Mouse (Mus musculus) embryonic facial prominence, embryonic 12.5 days (tissue): ENCODE measurements around the gene Ikzf3. TPM values are rescaled to one million over a fixed set of nuclear protein-coding genes. Genes with fewer than 3 reads are reported as not detected.

ENCODE experiments used
- ATAC-seq: fragments of 200-750 bp; cut with Nextera tagmentation; 2 replicates; pipeline ENCODE4 v1.8.0; 2017; ENCODE audit not compliant: insufficient number of reproducible peaks, insufficient read depth, low FRiP score, low TSS enrichment
- H3K27ac ChIP-seq: fragments of 300-500 bp; sonication (generic); 2 replicates; pipeline ENCODE4 v1.5.1; 2016; ENCODE audit warnings: mild to moderate bottlenecking
- H3K27me3 ChIP-seq: fragments of 300-500 bp; sonication (generic); 2 replicates; pipeline ENCODE4 v1.6.1; 2016; ENCODE audit warnings: mild to moderate bottlenecking, moderate library complexity
- H3K36me3 ChIP-seq: fragments of 300-500 bp; sonication (generic); 2 replicates; pipeline ENCODE4 v1.6.1; 2016; ENCODE audit warnings: mild to moderate bottlenecking
- H3K4me1 ChIP-seq: fragments of 300-500 bp; sonication (generic); 2 replicates; pipeline ENCODE4 v1.6.1; 2016
- H3K4me2 ChIP-seq: fragments of 300-500 bp; sonication (generic); replicated peaks from 2 replicates; pipeline ENCODE4 v1.6.1; 2016; ENCODE audit warnings: mild to moderate bottlenecking, moderate library complexity
- H3K4me3 ChIP-seq: fragments of 300-500 bp; sonication (generic); 2 replicates; pipeline ENCODE4 v1.5.1; 2016; ENCODE audit warnings: mild to moderate bottlenecking
- H3K9ac ChIP-seq: fragments of 300-500 bp; sonication (generic); 2 replicates; pipeline ENCODE4 v1.6.1; 2016; ENCODE audit warnings: mild to moderate bottlenecking, moderate library complexity
- H3K9me3 ChIP-seq: fragments of 300-500 bp; sonication (generic); 2 replicates; pipeline ENCODE4 v1.6.1; 2016; ENCODE audit warnings: mild to moderate bottlenecking, moderate library complexity
- WGBS: fragments of 180-500 bp; shearing (Covaris S2); methylation state at CpG from one replicate; pipeline ENCODE4 v1.1.7; 2016; 5-methylcytosine and 5-hydroxymethylcytosine counted together
- polyA plus RNA-seq: library from polyadenylated mRNA; unstranded; fragments of >200 nt; fragmentation: Nextera tagmentation; extraction: Ambion mirVana; gene quantifications from 2 replicates; pipeline ENCODE4 v1.2.1, GENCODE M21; 2016

Ikzf3 gene
- polyA plus RNA-seq, 1 experiment from 2014 or later: 0.47 TPM

DNA sequence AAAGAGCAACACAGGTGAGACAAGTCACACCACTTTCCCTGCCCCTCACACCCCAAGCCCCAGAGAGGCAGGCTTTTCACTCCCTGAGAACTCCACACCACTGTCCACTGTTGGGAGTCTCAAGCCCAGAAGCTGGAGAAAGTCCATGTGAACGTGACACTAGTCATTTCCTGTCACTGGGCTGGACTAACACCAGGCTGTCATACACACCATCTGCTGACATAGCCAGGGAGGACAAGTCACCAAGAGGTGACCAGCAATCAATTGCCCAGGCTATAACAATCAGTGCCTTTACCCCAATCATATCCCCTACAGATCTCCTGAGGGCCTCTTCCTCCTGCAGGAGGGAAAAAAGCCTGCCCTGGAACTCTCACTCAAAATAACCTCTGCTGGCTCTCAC, 38.3 kb upstream of the Ikzf3 start:
- Histone ChIP-seq H3K9ac (no peak overlapping the region), H3K9me3 (no peaks in the 10 kb centered on the region), H3K27me3 (no peaks in the 10 kb centered on the region), H3K4me2 (no peak overlapping the region), H3K27ac (no peak overlapping the region), H3K4me1 (peaks cover 32% of the 10 kb centered on the region), H3K4me3 (no peak overlapping the region), H3K36me3 (peaks cover 31% of the 10 kb centered on the region)
- ATAC-seq: no peak
- WGBS: 48% methylated on average over 1 of the region's 1 CpGs

DNA sequence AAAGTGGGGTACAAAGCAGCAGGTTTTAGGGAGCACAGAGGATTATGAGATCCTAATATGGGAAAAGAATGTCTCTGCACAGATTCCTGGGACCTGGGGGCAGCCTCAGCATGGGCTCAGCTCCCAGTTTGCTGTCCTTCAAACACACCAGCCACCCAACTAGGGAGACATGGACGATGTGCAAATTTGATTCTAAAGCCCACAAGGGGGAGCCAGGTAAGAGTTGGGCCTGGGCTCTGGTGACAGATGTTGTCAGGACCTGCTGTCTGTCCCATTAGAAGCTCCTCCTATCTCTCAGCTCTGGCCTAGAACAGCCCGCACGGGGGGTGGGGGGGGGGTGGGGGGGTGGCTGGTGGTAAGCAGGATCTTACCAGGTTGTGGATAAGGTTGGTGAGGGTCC, 37.7 kb upstream of the Ikzf3 start:
- no peak overlapping the region for H3K9ac ChIP-seq

DNA sequence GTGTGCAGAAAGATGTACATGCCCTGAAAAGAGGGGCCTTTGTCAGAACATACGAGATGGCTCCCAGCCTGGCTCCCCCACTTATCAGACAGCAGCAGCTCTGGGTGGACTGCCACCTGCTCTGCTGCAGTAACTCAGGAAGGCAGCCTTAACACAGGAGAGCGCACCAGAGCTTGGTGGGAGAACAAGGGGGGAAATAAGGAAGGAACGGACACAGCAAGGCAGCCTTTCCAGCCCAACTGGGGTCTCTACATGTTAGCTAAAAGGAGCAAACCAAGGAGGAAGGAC, 37.4 kb upstream of the Ikzf3 start:
- 91% methylated on average over 3 of the region's 3 CpGs for WGBS
- Histone ChIP-seq H3K9ac (no peak overlapping the region), H3K9me3 (no peaks in the 10 kb centered on the region), H3K4me3 (no peak overlapping the region), H3K36me3 (peaks cover 31% of the 10 kb centered on the region), H3K4me2 (no peak overlapping the region), H3K4me1 (peaks cover 25% of the 10 kb centered on the region), H3K27ac (no peak overlapping the region), H3K27me3 (no peaks in the 10 kb centered on the region)
- ATAC-seq: no peak

More for the DNA sequence above, 37.7 kb upstream of the Ikzf3 start:
- Histone ChIP-seq H3K36me3 (peaks cover 31% of the 10 kb centered on the region), H3K4me2 (no peak overlapping the region), H3K27ac (no peak overlapping the region), H3K4me3 (no peak overlapping the region), H3K9me3 (no peaks in the 10 kb centered on the region), H3K4me1 (peaks cover 29% of the 10 kb centered on the region), H3K27me3 (no peaks in the 10 kb centered on the region)
- WGBS: 36% methylated on average over 3 of the region's 3 CpGs
- no peak for ATAC-seq

DNA sequence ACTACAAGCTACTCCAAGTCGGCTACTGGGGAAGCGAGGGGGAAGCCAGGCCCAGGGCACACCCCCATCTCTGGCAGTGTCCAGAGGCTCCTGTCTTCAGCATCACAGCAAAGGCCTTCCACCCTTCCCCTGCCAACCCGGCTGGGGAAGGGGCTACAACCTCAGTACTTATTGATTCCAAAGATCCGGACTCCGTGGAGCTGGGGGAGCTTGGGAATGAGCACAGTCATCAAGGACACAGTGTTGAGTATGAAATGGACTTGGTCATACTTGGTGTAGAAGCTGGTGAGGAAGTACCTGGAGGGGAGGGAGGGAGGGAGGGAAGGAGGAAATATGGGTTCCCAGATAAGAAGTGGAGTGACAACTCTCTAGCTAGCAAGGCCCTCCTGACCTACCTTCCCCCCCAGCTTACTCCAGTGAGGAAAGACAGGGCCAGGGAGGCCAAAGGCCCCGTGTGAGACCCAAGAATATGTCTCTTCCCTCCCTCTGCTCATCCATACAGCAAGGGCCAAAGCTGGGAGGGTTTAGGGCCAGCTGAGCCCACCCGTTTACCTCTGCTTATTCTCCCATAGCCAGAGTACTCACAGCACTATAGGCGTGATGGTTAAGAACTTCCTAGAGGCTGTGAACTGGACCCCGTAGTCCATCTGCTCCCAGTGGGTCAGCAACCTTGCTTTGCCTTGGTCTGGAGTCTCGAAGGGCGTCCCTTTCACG, 36.9 kb upstream of the Ikzf3 start:
- no peak overlapping the region for H3K4me2 ChIP-seq
- 88% methylated on average over 12 of the region's 12 CpGs for WGBS
- H3K4me1 ChIP-seq: peaks cover 20% of the 10 kb centered on the region
- H3K27ac ChIP-seq: no peak overlapping the region
- H3K4me3 ChIP-seq: no peak overlapping the region
- H3K27me3 ChIP-seq: no peaks in the 10 kb centered on the region
- H3K9me3 ChIP-seq: no peaks in the 10 kb centered on the region
- peaks cover 31% of the 10 kb centered on the region for H3K36me3 ChIP-seq
- no peak overlapping the region for H3K9ac ChIP-seq
- ATAC-seq: no peak

DNA sequence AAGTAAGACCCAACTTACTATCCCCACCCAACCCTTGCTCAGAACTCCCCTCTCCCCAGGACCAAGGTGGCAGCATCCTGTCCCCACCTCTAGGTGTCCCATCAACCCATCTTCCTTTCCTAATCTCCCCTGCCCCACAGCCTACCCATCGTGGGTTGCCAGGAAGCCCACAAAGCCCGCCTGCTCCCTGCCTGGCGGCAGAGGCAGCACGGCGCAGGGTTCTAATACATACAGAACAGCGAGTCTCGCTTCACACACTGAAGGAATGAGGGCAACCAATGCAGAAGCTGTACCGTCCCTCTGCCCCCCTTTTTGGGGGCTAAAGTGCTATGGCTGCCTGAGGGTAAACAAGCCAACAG, 36.2 kb upstream of the Ikzf3 start:
- no peak for ATAC-seq
- no peaks in the 10 kb centered on the region for H3K9me3 ChIP-seq
- no peak overlapping the region for H3K4me3 ChIP-seq
- H3K9ac ChIP-seq: no peak overlapping the region
- H3K27me3 ChIP-seq: no peaks in the 10 kb centered on the region
- H3K27ac ChIP-seq: no peak overlapping the region
- peaks cover 31% of the 10 kb centered on the region for H3K36me3 ChIP-seq
- H3K4me1 ChIP-seq: peaks cover 17% of the 10 kb centered on the region
- WGBS: 79% methylated on average over 8 of the region's 8 CpGs
- H3K4me2 ChIP-seq: no peak overlapping the region

DNA sequence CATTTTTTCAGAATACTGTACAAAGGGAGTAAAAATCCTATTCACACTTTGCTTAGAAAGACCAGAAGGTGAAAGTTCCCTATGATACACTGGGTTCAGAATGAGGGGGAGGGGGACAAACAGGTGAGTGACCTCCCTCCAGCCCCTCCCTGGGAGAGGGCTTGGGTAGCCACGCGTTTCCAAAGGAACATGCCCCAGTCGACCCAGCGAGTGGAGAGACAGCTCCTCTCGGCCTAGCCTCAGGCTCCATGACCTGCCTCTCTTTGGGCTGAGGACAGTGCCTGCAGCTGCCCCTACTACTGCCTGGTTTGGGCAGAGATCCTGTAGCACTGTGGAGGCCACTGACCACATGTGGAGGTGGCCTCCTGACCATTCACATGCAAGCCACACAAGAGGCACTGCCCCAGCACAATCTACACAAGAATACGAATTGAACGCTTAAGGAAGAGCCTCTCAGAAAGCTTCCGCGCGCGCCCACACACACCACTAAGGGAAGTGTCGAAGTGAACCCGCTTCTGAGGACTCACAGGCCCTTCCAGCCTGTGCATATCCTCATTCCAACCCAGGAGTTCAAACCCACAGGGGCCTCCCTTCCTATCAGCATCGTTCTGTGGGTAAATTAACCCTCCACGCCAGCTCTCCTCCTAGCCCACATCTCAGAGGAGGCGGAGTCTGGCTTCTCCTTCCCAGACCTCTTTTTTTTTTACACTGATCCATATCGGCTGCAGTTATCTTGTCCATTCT, 35.6 kb upstream of the Ikzf3 start:
- no peak for ATAC-seq
- H3K4me2 ChIP-seq: no peak overlapping the region
- H3K4me3 ChIP-seq: no peak overlapping the region
- no peaks in the 10 kb centered on the region for H3K27me3 ChIP-seq
- H3K27ac ChIP-seq: no peak overlapping the region
- H3K9me3 ChIP-seq: no peaks in the 10 kb centered on the region
- peaks cover 31% of the 10 kb centered on the region for H3K36me3 ChIP-seq
- peaks cover 17% of the 10 kb centered on the region for H3K4me1 ChIP-seq
- WGBS: 70% methylated on average over 17 of the region's 17 CpGs
- H3K9ac ChIP-seq: no peak overlapping the region

DNA sequence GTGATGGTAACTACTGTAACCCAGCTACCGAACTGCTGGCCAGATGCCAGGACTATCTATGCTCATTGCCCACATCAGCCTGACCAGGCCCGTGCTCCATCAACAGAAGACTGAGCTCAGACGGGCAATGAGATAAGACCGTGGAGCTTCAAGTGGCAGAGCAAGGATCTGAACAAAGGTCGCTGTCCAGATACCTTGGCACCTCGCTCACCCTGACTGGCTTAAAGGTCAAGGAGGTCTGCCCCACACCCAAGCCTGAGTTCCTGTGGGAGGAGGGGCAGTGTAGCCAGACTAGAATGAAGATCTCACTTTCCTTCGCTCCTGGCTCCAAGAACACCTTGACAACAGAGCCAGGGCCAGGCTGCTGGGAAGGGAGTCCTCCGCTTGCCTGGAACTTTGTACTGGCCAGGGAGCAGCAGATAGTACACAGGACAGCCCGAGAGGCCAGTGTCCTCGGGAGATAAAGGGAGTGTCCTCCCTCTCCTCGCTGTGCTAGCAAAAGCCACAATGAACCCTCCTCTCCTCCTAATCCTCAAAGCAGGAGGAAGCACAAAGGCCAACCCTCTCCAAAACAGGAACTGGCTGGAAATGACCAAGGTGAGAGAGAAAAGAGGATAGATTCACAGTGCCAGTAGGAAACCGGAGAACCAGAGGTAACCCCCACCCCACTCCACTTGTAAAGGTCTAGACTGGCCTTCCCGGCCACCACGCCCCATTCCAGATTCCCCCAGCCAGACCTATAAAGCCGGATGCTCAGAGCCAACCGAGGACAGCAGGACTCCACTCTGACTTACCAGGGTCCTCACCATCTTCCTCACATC, 34.7 kb upstream of the Ikzf3 start:
- H3K27ac ChIP-seq: no peak overlapping the region
- 77% methylated on average over 16 of the region's 16 CpGs for WGBS
- no peak overlapping the region for H3K4me3 ChIP-seq

DNA sequence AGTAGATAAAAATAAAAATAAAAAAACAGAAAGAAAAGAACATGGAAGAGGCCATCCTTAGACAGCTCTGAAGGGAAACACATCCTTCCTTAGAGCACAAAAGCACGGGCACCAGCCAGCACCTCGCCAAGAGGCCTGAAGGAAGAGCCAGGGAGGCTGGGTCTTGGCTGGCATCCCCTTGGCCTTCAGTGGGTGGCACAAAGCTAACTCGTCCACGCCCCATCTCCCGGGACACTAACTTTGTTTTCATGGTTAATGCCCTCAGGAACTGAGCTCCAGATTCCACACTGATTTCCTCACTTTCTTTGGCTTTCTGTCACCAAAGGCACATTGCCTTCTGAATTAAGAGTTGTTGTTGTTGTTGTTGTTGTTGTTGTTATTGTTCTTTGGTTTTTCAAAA, 31.9 kb upstream of the Ikzf3 start:
- WGBS: 83% methylated on average over 5 of the region's 5 CpGs
- H3K27me3 ChIP-seq: no peaks in the 10 kb centered on the region
- no peak overlapping the region for H3K27ac ChIP-seq
- H3K4me2 ChIP-seq: no peak overlapping the region
- no peak for ATAC-seq
- no peaks in the 10 kb centered on the region for H3K4me1 ChIP-seq
- no peak overlapping the region for H3K9ac ChIP-seq
- peaks cover 22% of the 10 kb centered on the region for H3K36me3 ChIP-seq
- no peaks in the 10 kb centered on the region for H3K9me3 ChIP-seq
- H3K4me3 ChIP-seq: no peak overlapping the region

More for the DNA sequence above, 34.7 kb upstream of the Ikzf3 start:
- H3K4me2 ChIP-seq: no peak overlapping the region
- peaks cover 8% of the 10 kb centered on the region for H3K4me1 ChIP-seq
- peaks cover 31% of the 10 kb centered on the region for H3K36me3 ChIP-seq
- H3K9ac ChIP-seq: no peak overlapping the region
- H3K9me3 ChIP-seq: no peaks in the 10 kb centered on the region
- H3K27me3 ChIP-seq: no peaks in the 10 kb centered on the region
- no peak for ATAC-seq

DNA sequence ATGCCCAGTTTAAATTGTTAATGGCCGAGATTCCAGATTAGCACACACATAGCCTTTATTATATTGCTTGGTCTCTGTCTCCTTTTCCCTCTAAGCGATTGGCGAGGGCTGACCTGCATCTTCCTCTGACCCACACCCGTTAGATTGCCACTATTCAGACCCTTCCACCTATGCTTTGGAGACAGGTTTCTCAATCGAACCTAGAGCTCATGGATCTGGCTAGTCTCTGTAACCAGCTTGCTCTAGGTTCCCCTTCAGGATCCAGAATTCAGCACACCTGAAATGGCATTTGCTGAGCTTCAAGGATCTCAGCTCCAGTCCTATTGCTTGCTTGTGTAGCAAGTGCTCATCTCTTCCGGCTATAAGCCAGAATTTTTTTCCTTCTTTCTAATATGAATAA, 23.6 kb upstream of the Ikzf3 start:
- H3K4me1 ChIP-seq: no peaks in the 10 kb centered on the region
- no peak overlapping the region for H3K4me3 ChIP-seq
- ATAC-seq: no peak
- H3K36me3 ChIP-seq: no peaks in the 10 kb centered on the region
- no peak overlapping the region for H3K4me2 ChIP-seq
- no peaks in the 10 kb centered on the region for H3K9me3 ChIP-seq
- no peak overlapping the region for H3K9ac ChIP-seq
- no peak overlapping the region for H3K27ac ChIP-seq
- 78% methylated on average over 6 of the region's 6 CpGs for WGBS
- H3K27me3 ChIP-seq: no peaks in the 10 kb centered on the region

DNA sequence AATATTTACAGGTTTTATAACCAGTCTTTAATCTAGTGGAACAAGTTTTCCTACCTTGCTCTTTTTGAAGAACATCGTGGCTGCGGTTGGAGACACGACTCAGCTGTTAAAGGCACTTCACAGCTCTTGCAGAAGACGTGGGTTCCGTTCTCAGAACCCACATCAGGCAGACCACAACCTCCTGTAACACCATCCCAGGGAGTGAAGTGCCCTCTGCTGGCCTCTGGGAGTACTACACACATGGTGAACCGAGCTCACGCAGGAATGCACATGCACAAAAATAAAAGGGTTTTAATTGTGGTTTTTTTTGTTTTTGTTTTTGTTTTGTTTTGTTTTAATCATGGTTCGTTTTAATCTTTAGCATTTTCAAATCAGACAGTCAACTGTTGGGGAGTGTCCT, 22.5 kb upstream of the Ikzf3 start:
- no peak overlapping the region for H3K9ac ChIP-seq
- no peaks in the 10 kb centered on the region for H3K36me3 ChIP-seq
- H3K4me1 ChIP-seq: no peaks in the 10 kb centered on the region
- no peak overlapping the region for H3K4me3 ChIP-seq
- H3K27me3 ChIP-seq: no peaks in the 10 kb centered on the region
- no peak overlapping the region for H3K4me2 ChIP-seq
- WGBS: 85% methylated on average over 8 of the region's 8 CpGs
- ATAC-seq: no peak
- no peak overlapping the region for H3K27ac ChIP-seq
- no peaks in the 10 kb centered on the region for H3K9me3 ChIP-seq

DNA sequence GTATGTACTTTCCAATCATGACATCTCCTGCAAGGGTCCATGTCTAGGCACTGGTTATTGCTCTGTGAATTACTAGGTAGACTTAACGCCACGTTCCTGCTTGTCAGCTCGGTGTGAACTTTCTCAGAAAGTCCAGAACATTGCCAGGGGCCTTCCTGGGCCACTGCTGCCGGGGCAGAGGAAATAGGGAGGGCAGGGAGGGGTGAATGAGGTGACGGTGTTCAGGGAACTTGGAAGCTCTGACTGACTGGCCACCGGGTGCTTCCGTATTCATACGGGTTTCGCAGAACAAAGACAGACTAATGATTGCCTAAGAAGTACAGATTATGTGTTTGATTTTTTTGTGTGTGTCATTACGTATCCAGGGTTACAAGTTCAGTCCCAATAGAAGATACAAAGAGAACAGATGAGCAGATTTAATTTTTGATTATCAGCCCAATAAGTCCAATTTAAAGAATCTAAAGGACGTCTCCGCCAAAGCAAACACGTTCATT, 18.1 kb upstream of the Ikzf3 start:
- Histone ChIP-seq H3K4me2 (no peak overlapping the region), H3K9me3 (no peaks in the 10 kb centered on the region), H3K9ac (no peak overlapping the region), H3K27ac (no peak overlapping the region), H3K4me3 (no peak overlapping the region), H3K27me3 (no peaks in the 10 kb centered on the region), H3K4me1 (no peaks in the 10 kb centered on the region; the same call in 1 of the 2 replicates), H3K36me3 (no peaks in the 10 kb centered on the region)
- 63% methylated on average over 13 of the region's 13 CpGs for WGBS
- no peak for ATAC-seq

DNA sequence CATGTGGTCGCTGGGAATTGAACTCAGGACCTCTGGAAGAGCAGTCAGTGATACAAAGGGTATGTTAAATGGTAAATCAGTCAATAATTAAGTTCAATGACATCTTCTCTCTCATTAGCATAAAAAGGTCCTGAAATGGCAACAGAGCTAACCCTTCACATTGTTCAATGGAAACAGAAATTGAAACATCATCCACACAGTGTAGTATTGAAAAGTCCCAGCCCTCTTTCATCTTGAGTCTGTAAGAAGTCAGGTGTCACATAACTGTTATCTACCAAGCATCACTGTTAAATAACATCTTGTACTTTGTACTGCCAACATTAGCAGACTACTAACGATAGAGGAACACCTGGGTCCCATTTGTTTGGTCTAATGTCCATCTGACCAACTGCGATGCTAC, 17.2 kb upstream of the Ikzf3 start:
- H3K9me3 ChIP-seq: no peaks in the 10 kb centered on the region
- H3K4me2 ChIP-seq: no peak overlapping the region
- no peak for ATAC-seq
- no peaks in the 10 kb centered on the region for H3K36me3 ChIP-seq
- no peak overlapping the region for H3K27ac ChIP-seq
- no peaks in the 10 kb centered on the region; the same call in 1 of the 2 replicates for H3K4me1 ChIP-seq
- no peak overlapping the region for H3K4me3 ChIP-seq
- H3K9ac ChIP-seq: no peak overlapping the region
- WGBS: 85% methylated on average over 3 of the region's 3 CpGs
- peaks cover 2% of the 10 kb centered on the region; the same call in 1 of the 2 replicates for H3K27me3 ChIP-seq
